Mouse (Mus musculus) lung, embryonic 16.5 days (tissue): ENCODE data around the gene Pmepa1. TPM values are rescaled to one million over a fixed set of nuclear protein-coding genes. Genes with fewer than 3 reads are reported as not detected.

ENCODE experiments used
- ATAC-seq: fragments of 200-750 bp; cut with Nextera tagmentation; 2 replicates; pipeline ENCODE4 v1.8.0; 2017; ENCODE audit warnings: low read depth, mild to moderate bottlenecking, moderate library complexity
- H3K27ac ChIP-seq: fragments of 300-500 bp; sonication (generic); 2 replicates; pipeline ENCODE4 v1.5.1; 2014; ENCODE audit warnings: mild to moderate bottlenecking, control low read depth, low read length
- H3K27me3 ChIP-seq: fragments of 300-500 bp; sonication (generic); 2 replicates; pipeline ENCODE4 v1.6.1; 2014; ENCODE audit warnings: low read depth, low read length, mixed read lengths; ENCODE audit not compliant: control insufficient read depth, insufficient read depth
- H3K36me3 ChIP-seq: fragments of 300-500 bp; sonication (generic); 2 replicates; pipeline ENCODE4 v1.6.1; 2014; ENCODE audit warnings: low read length; ENCODE audit not compliant: control insufficient read depth, insufficient read depth
- H3K4me1 ChIP-seq: fragments of 300-500 bp; sonication (generic); replicated peaks from 2 replicates; pipeline ENCODE4 v1.6.1; 2014; ENCODE audit warnings: low read length, mixed read lengths; ENCODE audit not compliant: control insufficient read depth, insufficient read depth
- H3K4me2 ChIP-seq: fragments of 300-500 bp; sonication (generic); 2 replicates; pipeline ENCODE4 v1.6.1; 2014; ENCODE audit warnings: low read depth, low read length, control low read depth
- H3K4me3 ChIP-seq: fragments of 300-500 bp; sonication (generic); 2 replicates; pipeline ENCODE4 v1.5.1; 2014; ENCODE audit warnings: mild to moderate bottlenecking, low read length, control low read depth
- H3K9ac ChIP-seq: fragments of 300-500 bp; sonication (generic); 2 replicates; pipeline ENCODE4 v1.6.1; 2014; ENCODE audit warnings: low read length, control low read depth
- H3K9me3 ChIP-seq: fragments of 300-500 bp; sonication (generic); 2 replicates; pipeline ENCODE4 v1.6.1; 2016; ENCODE audit warnings: low read length; ENCODE audit not compliant: control insufficient read depth
- WGBS: fragments of 180-500 bp; shearing (Covaris S2); extraction: QIAGEN DNeasy Blood & Tissue Kit; methylation state at CpG from one replicate; pipeline ENCODE4 v1.1.7; 2014; 5-methylcytosine and 5-hydroxymethylcytosine counted together
- polyA plus RNA-seq: library from polyadenylated mRNA; unstranded; fragments of >200 nt; fragmentation: Nextera tagmentation; extraction: Ambion mirVana; gene quantifications from 2 replicates; pipeline ENCODE4 v1.2.1, GENCODE M21; 2015

Gene Pmepa1
- polyA plus RNA-seq, 1 experiment from 2014 or later = 7.5 TPM

DNA sequence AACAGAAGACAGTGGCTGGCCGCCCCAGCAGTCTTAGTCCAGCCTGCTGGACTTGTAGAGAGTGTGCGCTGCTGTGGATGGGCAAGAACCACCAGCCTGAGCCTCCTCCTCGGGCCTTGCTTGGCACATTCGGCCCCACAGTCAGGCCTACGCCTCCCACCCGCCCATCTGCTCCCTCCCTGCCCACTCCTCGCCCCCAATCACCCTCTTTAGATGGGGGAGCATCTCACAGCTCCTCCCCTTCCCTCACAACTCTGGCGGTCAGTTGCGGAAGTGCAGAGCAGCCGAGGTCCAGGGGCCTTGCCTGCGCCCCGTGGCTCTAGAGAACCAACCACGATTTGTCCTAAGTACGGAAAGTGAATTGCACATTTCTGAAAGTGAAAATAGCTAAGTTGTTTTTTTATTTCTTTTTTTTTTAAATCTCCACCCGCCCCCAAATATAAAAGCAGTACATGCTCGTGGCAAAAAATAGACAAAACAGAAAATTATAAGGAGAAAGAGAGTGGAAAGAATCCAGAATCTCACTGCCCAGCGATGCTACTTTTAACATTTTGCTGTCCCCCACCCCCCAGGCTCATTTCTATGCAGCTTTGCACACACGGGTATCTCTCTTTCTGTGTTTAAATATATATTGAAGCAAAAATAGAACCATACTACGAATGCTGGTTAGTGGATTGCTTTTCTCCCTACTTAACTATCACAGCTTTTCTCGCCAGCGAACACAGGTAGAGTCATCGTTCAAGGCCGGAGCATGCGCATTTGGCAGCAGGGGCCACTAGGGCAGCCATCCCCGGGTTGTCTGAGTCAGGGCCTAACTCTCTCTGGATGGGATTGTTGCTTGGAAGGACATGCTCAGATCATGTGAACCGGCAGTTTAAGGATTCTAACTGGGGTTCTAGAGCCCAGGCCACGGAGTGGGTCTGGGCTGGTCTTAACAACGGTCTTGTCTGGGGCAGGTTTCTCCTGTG, 24.6 kb upstream of the Pmepa1 start:
- ATAC-seq = 0 out of 2 replicates have a peak, but pooled peaks have one; percentile 18
- Histone ChIP-seq H3K9me3 (no peaks in the 10 kb centered on the region), H3K27ac (no peak overlapping the region), H3K4me1 (no peaks in the 10 kb centered on the region; the same call in 1 of the 2 replicates), H3K4me3 (no peak overlapping the region), H3K27me3 (peaks cover 2% of the 10 kb centered on the region; the same call in 1 of the 2 replicates), H3K36me3 (no peaks in the 10 kb centered on the region), H3K4me2 (no peak overlapping the region), H3K9ac (no peak overlapping the region)
- 68% methylated on average over 28 of the region's 28 CpGs for WGBS

DNA sequence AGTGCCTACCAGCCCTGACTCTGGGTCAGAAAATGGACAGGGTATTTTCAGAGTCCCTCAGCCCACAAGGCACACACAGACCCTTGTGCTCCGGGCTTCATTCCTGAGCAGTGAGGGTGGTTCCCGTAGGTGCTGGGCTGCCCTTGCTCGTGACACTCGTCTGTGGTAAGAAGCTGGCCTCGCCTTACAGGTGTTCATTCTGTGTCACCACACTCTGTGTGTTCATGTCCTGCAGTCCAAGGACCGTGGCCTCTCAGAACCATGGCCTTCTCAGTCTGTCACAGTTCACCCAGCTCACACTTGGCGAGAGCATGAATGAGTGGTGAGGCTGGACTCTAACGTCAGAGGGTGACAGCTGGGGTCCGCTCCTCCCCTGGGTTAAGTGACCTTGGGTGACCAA, 20.1 kb upstream of the Pmepa1 start:
- no peak for ATAC-seq
- Histone ChIP-seq H3K27ac (no peak overlapping the region), H3K9me3 (no peaks in the 10 kb centered on the region), H3K36me3 (no peaks in the 10 kb centered on the region), H3K4me3 (no peak overlapping the region), H3K9ac (no peak overlapping the region), H3K27me3 (no peaks in the 10 kb centered on the region), H3K4me1 (no peaks in the 10 kb centered on the region), H3K4me2 (no peak overlapping the region)
- 67% methylated on average over 9 of the region's 9 CpGs for WGBS

DNA sequence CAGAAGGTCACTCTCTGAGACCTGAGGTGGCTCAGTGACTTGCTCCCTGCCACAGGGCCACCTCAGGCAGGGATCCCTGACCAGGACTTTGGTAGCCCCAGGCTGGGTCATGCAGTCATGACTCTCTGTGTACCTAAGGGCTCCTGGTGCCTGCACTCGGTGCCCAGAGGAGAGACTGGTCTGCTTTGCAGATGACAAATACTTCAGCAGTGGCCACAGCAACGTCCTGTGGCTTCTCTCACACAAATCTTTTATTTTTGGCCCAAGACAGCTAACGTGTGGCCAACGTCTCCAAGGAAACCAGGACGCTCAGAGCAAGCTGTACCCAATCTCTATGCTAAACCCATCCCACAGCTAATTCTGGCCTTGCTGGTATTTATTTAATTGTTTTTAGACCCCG, 16.7 kb upstream of the Pmepa1 start:
- no peak overlapping the region for H3K4me2 ChIP-seq
- H3K36me3 ChIP-seq = no peaks in the 10 kb centered on the region
- H3K27me3 ChIP-seq = no peaks in the 10 kb centered on the region
- no peak overlapping the region for H3K27ac ChIP-seq
- ATAC-seq = no peak
- peaks cover 8% of the 10 kb centered on the region; the same call in 1 of the 2 replicates for H3K4me1 ChIP-seq
- no peak overlapping the region for H3K9ac ChIP-seq
- H3K4me3 ChIP-seq = no peak overlapping the region
- 46% methylated on average over 6 of the region's 6 CpGs for WGBS
- no peaks in the 10 kb centered on the region for H3K9me3 ChIP-seq

DNA sequence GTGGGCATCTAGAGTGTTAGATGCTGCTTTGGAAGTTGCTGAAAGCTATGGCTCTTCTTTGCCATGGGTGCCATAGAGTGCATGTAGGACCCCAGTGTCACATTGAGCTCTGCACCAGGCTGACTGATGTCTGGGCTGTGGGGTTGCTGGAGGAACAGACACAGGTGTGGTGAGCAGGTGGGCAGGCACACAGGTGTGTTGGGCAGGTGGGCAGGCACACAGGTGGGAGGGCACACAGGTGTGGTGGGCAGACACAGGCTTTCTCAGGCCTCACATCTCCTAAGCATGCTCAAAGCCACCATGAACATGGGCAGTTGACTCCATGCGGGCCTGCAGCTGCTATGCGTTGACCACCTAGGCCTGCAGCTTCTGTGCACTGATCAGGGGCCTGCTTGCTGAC, 16.2 kb upstream of the Pmepa1 start:
- Histone ChIP-seq H3K4me1 (peaks cover 8% of the 10 kb centered on the region; the same call in 1 of the 2 replicates), H3K9me3 (no peaks in the 10 kb centered on the region), H3K27me3 (no peaks in the 10 kb centered on the region), H3K27ac (no peak overlapping the region), H3K36me3 (no peaks in the 10 kb centered on the region), H3K4me2 (no peak overlapping the region), H3K9ac (no peak overlapping the region), H3K4me3 (no peak overlapping the region)
- WGBS = 95% methylated on average over 2 of the region's 2 CpGs
- ATAC-seq = no peak

DNA sequence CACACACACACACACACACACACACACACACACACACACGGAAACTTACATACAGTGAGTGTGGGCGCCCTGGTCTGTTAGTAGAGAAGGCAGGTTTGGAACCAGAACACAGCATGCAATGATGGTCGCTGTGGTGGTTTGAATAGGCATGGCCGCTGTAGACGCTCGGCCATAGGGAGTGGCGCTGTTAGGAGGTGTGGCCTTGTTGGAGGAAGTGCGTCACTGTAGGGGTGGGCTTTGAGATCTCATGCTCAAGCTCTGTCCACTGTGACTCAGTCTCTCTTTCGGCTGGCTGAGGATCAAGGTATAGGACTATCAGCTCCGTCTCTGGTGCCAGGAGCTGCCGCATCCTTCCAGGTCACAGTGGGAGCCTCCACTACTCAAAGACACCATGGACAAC, 14.6 kb upstream of the Pmepa1 start:
- no peaks in the 10 kb centered on the region for H3K9me3 ChIP-seq
- H3K9ac ChIP-seq = no peak overlapping the region
- H3K27me3 ChIP-seq = no peaks in the 10 kb centered on the region
- peaks cover 8% of the 10 kb centered on the region; the same call in 1 of the 2 replicates for H3K4me1 ChIP-seq
- WGBS = 91% methylated on average over 11 of the region's 11 CpGs
- H3K27ac ChIP-seq = no peak overlapping the region
- no peaks in the 10 kb centered on the region for H3K36me3 ChIP-seq
- H3K4me2 ChIP-seq = no peak overlapping the region
- no peak overlapping the region for H3K4me3 ChIP-seq
- ATAC-seq = no peak

DNA sequence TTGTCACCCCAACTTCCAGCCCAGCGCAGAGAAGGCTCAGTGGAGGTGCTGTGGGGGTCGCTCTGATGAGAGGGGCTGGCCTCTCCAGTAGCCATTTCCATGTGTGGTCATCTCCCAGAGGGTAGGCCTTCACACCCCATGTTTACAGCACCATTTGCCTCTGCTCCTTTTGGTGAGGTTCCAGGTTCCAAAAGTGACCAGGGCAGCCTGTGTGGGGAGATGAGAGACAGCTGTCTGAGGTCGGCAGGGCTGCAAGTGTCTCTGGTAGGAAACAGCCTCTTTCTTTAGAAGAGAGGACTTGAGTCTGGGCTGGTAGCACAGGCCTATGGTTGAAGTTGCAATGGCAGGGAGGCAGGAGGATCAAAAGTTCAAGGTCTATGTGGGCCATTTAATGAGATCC, 13.6 kb upstream of the Pmepa1 start:
- H3K27me3 ChIP-seq = no peaks in the 10 kb centered on the region
- no peaks in the 10 kb centered on the region for H3K9me3 ChIP-seq
- no peak overlapping the region for H3K27ac ChIP-seq
- 49% methylated on average over 3 of the region's 3 CpGs for WGBS
- no peak overlapping the region for H3K4me3 ChIP-seq
- no peak overlapping the region for H3K4me2 ChIP-seq
- H3K4me1 ChIP-seq = peaks cover 8% of the 10 kb centered on the region; the same call in 1 of the 2 replicates
- ATAC-seq = peak; percentile 83
- no peaks in the 10 kb centered on the region for H3K36me3 ChIP-seq
- H3K9ac ChIP-seq = no peak overlapping the region

DNA sequence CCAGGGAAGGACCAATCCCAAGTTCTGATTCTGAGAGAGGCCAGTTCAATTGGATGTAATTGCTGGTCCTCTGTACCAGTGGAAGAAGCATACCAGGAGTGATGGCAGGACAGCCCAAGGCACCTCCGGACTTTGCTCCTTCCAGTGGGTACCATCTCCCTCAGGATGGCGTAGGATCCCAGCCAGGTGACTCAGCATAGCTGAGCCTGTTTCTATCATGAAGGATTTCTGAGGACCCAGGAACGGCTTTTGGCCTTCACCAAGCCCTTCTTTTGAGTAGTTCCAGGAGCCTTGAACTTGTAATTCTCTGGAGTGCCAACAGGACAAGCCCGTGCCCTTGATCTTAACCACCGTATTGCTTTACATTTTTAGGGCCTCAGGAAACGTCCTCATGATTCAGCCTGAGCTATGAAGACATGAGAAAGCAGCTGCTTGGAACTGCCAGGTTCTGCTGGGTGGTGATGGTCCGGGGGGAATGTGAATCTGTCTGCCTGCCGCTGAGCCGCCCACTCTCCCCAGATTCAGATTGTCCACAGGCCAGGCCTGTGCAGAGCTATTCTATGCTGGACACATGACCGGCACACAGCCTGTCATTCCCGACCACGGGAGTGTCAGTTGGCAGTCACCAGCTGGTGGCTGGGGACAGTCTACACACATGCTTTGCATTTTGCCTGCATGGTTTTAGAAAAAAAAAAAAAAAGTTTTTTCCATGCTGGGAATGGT, 9.6 kb upstream of the Pmepa1 start:
- Histone ChIP-seq H3K4me2 (no peak overlapping the region), H3K4me3 (no peak overlapping the region), H3K9me3 (no peaks in the 10 kb centered on the region), H3K36me3 (no peaks in the 10 kb centered on the region), H3K27ac (no peak overlapping the region), H3K9ac (no peak overlapping the region), H3K4me1 (peaks cover 8% of the 10 kb centered on the region), H3K27me3 (no peaks in the 10 kb centered on the region)
- ATAC-seq = peak; percentile 65
- WGBS = 77% methylated on average over 12 of the region's 12 CpGs

DNA sequence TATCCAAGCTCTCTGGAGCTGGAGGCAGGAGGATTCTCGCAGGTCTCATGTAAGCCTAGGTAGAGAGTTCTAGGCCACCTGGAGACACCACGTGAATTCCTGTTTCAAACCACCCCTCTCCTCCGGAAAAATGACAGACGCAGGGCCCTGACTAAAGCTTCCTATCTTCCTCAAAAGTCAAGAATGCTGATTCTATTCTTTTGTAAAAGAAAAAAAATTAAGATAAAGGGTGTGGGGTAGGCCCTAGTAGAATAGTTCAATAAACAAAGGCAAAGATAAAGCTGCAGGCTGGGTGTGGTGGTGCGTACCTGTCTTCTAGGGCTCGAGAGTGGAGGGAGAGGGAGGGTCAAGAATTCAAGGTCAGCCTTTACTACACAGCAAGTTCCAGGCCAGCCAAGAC, 8.4 kb upstream of the Pmepa1 start:
- H3K9ac ChIP-seq = no peak overlapping the region
- no peak overlapping the region for H3K27ac ChIP-seq
- 76% methylated on average over 6 of the region's 6 CpGs for WGBS
- no peaks in the 10 kb centered on the region for H3K27me3 ChIP-seq
- no peaks in the 10 kb centered on the region for H3K36me3 ChIP-seq
- H3K4me3 ChIP-seq = no peak overlapping the region
- no peak overlapping the region for H3K4me2 ChIP-seq
- no peak for ATAC-seq
- peaks cover 5% of the 10 kb centered on the region for H3K4me1 ChIP-seq
- no peaks in the 10 kb centered on the region for H3K9me3 ChIP-seq

DNA sequence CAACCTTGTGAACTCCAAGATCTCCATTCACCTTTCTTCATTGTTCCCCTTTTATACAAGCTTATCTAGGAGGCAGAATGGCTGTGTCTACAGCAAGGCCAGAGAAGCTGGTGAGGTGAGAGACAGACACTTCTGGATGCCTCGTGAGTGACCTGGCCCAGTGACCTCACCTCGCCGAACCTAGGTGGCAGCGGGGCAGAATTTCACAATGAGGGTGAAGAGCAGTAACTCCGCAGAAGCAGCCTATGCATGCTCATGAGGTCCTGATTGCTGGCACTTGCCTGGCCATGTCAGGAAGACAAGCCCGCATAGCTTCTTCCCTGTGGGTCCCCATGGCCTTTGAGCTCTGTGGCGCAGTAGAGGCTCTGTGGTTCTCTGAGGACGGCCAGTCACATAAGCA, 5.9 kb upstream of the Pmepa1 start:
- Histone ChIP-seq H3K4me2 (no peak overlapping the region), H3K27ac (no peak overlapping the region), H3K4me3 (no peak overlapping the region), H3K9me3 (no peaks in the 10 kb centered on the region), H3K4me1 (peaks cover under 1% of the 10 kb centered on the region; the same call in 1 of the 2 replicates), H3K36me3 (no peaks in the 10 kb centered on the region), H3K9ac (no peak overlapping the region), H3K27me3 (no peaks in the 10 kb centered on the region)
- WGBS = 81% methylated on average over 8 of the region's 8 CpGs
- ATAC-seq = no peak
